Mouse (Mus musculus) intestine, embryonic 14.5 days (tissue): ENCODE data around the gene Mgat5. TPM values are rescaled to one million over a fixed set of nuclear protein-coding genes. Genes with fewer than 3 reads are reported as not detected.

Experiments used
- ATAC-seq: fragments of 200-750 bp; cut with Nextera tagmentation; replicated peaks from 2 replicates; pipeline ENCODE4 v1.8.0; 2017; ENCODE audit warnings: low read depth, moderate number of reproducible peaks, moderate TSS enrichment, moderate library complexity; ENCODE audit not compliant: low FRiP score, low TSS enrichment
- DNase-seq: peaks from one replicate; pipeline ENCODE4 v3.0.0-alpha.2; 2018; ENCODE audit warnings: low spot score
- H3K27ac ChIP-seq: fragments of 300-500 bp; sonication (generic); 2 replicates; pipeline ENCODE4 v1.5.1; 2014; ENCODE audit warnings: low read depth, mild to moderate bottlenecking, control low read depth
- H3K27me3 ChIP-seq: fragments of 300-500 bp; sonication (generic); replicated peaks from 2 replicates; pipeline ENCODE4 v1.6.1; 2014; ENCODE audit warnings: low read length, control low read depth; ENCODE audit not compliant: control insufficient read depth, insufficient read depth
- H3K36me3 ChIP-seq: fragments of 300-500 bp; sonication (generic); 2 replicates; pipeline ENCODE4 v1.6.1; 2014; ENCODE audit warnings: low read length, control low read depth; ENCODE audit not compliant: control insufficient read depth, insufficient read depth
- H3K4me1 ChIP-seq: fragments of 300-500 bp; sonication (generic); replicated peaks from 2 replicates; pipeline ENCODE4 v1.6.1; 2014; ENCODE audit warnings: low read length, control low read depth, mixed read lengths; ENCODE audit not compliant: control insufficient read depth, insufficient read depth
- H3K4me2 ChIP-seq: fragments of 300-500 bp; sonication (generic); 2 replicates; pipeline ENCODE4 v1.6.1; 2014; ENCODE audit warnings: low read length
- H3K4me3 ChIP-seq: fragments of 300-500 bp; sonication (generic); 2 replicates; pipeline ENCODE4 v1.5.1; 2014; ENCODE audit warnings: low read depth, low read length, control low read depth, mixed read lengths
- H3K9ac ChIP-seq: fragments of 300-500 bp; sonication (generic); 2 replicates; pipeline ENCODE4 v1.6.1; 2014; ENCODE audit warnings: mild to moderate bottlenecking, low read length
- H3K9me3 ChIP-seq: fragments of 300-500 bp; sonication (generic); 2 replicates; pipeline ENCODE4 v1.6.1; 2016; ENCODE audit warnings: low read length, control low read depth; ENCODE audit not compliant: control insufficient read depth
- WGBS: fragments of 180-500 bp; shearing (Covaris S2); extraction: QIAGEN DNeasy Blood & Tissue Kit; methylation state at CpG from one replicate; pipeline ENCODE4 v1.1.7; 2014; 5-methylcytosine and 5-hydroxymethylcytosine counted together
- polyA plus RNA-seq: library from polyadenylated mRNA; unstranded; fragments of >200 nt; fragmentation: Nextera tagmentation; extraction: Ambion mirVana; gene quantifications from 2 replicates; pipeline ENCODE4 v1.2.1, GENCODE M21; 2014

Gene Mgat5
- polyA plus RNA-seq, 1 experiment from 2014 or later = 7.3 TPM

- no peak for DNase-seq
- H3K36me3 ChIP-seq = no peaks in the 10 kb centered on the region
- H3K4me2 ChIP-seq = no peak overlapping the region
- no peak; the same call in 1 of the 2 replicates for ATAC-seq
- H3K9me3 ChIP-seq = no peaks in the 10 kb centered on the region
- H3K4me3 ChIP-seq = no peak overlapping the region
- H3K4me1 ChIP-seq = no peaks in the 10 kb centered on the region
- H3K27me3 ChIP-seq = no peaks in the 10 kb centered on the region
- 88% methylated on average over 8 of the region's 8 CpGs for WGBS
- no peak overlapping the region for H3K27ac ChIP-seq
- H3K9ac ChIP-seq = no peak overlapping the region
These were observed 52.2 kb downstream of the Mgat5 start for GRCm38 (mm10) chr1:127257005-127257404.

DNA sequence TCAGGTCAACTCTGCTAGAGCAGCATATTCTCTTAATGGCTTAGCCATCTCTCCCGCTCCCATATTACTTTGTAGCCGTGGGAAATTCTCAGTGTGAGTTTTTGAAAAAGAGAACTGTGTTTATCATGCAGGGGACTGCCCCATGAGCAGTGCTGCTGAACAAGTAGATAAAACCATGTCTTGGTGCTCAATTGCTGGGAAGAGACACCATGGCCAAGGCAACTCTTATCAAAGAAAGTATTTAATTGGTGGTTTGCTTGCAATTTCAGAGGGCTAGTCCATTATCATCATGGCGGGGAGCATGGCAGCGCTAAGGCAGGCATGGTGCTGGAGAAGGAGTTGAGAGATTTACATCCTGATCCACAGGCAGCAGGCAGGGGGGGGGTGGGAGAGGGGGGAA lies 54.9 kb downstream of the Mgat5 start:
- DNase-seq (no peak), ATAC-seq (no peak)
- Histone ChIP-seq H3K27ac (no peak overlapping the region), H3K9ac (no peak overlapping the region), H3K4me1 (no peaks in the 10 kb centered on the region), H3K36me3 (no peaks in the 10 kb centered on the region), H3K9me3 (no peaks in the 10 kb centered on the region), H3K4me2 (no peak overlapping the region), H3K4me3 (no peak overlapping the region), H3K27me3 (no peaks in the 10 kb centered on the region)
- 79% methylated on average over 4 of the region's 4 CpGs for WGBS

DNA sequence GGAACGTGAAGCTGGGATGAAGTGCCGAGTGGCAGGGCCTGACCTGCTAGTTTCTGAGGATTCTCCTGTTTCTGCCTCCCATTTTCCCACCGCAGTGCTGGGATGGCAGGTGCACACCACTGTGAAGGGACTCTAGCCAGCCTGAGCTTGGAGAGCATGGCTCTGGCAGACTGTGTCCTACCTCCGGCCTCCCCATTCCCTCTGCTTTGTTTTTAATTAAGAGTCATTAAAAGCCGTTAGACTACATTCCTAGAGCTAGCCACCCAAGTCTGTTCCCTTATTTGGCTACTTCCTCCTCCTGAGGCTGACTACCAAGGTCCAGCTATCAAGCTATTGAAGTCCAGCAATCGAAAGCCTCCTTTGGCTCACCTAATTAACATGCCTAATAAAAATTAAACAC lies 56.2 kb downstream of the Mgat5 start:
- WGBS = 58% methylated on average over 6 of the region's 6 CpGs
- Histone ChIP-seq H3K4me2 (no peak overlapping the region), H3K27ac (no peak overlapping the region), H3K36me3 (no peaks in the 10 kb centered on the region), H3K4me3 (no peak overlapping the region), H3K9me3 (no peaks in the 10 kb centered on the region), H3K27me3 (no peaks in the 10 kb centered on the region), H3K4me1 (no peaks in the 10 kb centered on the region), H3K9ac (no peak overlapping the region)
- ATAC-seq (no peak), DNase-seq (no peak)

DNA sequence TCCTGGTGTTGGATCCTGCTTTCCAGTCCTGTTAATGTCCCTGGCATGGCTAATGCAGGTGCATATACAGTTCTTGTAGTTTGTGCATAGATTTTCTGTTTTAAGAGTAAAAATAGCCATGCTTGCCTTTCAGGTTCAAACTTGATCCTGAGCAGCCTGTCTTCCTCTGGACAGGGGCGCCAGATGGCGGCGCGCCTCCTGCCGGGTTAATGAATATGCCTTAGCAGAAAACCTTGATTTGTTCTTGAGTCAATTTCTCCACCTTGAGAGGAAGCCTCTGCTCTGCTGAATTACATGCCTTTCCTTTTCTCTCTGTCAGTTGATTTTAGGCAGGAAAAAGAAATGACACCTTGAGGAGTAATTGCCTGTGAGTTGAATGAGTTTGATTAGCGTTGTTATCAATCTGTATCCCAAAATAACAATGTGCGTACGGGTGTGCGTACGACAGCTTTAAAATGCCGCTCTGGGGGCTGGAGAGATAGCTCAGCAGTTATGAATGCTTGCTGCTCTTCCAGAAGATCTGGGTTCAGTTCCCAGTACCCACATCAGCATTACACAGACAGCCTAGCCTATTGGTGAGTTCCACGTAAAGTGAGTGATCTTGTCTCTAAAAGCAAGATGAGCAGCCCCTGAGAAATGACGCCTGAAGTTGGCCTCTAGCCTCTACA lies 57.5 kb downstream of the Mgat5 start:
- ATAC-seq (no peak), DNase-seq (no peak)
- Histone ChIP-seq H3K9me3 (no peaks in the 10 kb centered on the region), H3K4me1 (no peaks in the 10 kb centered on the region), H3K9ac (no peak overlapping the region), H3K27me3 (no peaks in the 10 kb centered on the region), H3K36me3 (no peaks in the 10 kb centered on the region), H3K4me3 (no peak overlapping the region), H3K27ac (no peak overlapping the region), H3K4me2 (no peak overlapping the region)
- 84% methylated on average over 13 of the region's 13 CpGs for WGBS

DNA sequence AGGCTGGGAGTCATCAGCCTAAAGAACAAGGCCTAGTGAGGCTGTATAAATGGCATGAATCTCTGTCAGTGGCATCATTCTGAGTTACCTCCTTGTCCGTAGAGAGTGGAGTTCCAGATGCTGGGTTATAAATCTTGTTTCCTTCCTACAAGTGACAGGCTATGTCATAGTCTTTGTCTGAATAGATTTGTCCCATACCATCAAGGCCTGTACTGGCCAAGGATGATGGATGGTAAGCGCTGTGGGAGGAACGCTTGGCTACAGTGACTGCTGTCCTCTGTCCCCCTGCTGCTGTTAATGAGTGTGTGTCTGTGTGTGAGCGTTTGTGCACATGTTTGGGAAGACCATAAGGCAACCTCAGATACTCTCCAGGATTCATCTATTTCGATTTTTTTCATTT lies 63.2 kb downstream of the Mgat5 start:
- Histone ChIP-seq H3K4me1 (no peaks in the 10 kb centered on the region), H3K9me3 (no peaks in the 10 kb centered on the region), H3K9ac (no peak overlapping the region), H3K4me2 (no peak overlapping the region), H3K27ac (no peak overlapping the region), H3K4me3 (no peak overlapping the region), H3K27me3 (no peaks in the 10 kb centered on the region), H3K36me3 (no peaks in the 10 kb centered on the region)
- ATAC-seq (no peak), DNase-seq (no peak)
- 81% methylated on average over 5 of the region's 5 CpGs for WGBS

- no peak overlapping the region for H3K27ac ChIP-seq
These were observed 64.5 kb downstream of the Mgat5 start for GRCm38 (mm10) chr1:127269343-127269742.

GRCm38 (mm10) chr1:127270273-127271020 lies 65.6 kb downstream of the Mgat5 start:
- Histone ChIP-seq H3K4me1 (no peaks in the 10 kb centered on the region), H3K4me2 (no peak overlapping the region), H3K27me3 (no peaks in the 10 kb centered on the region), H3K9ac (no peak overlapping the region), H3K9me3 (no peaks in the 10 kb centered on the region), H3K36me3 (no peaks in the 10 kb centered on the region), H3K27ac (no peak overlapping the region), H3K4me3 (no peak overlapping the region)
- no peak for ATAC-seq
- WGBS = 67% methylated on average over 13 of the region's 13 CpGs
- DNase-seq = no peak

More at GRCm38 (mm10) chr1:127269343-127269742, 64.5 kb downstream of the Mgat5 start:
- Histone ChIP-seq H3K4me3 (no peak overlapping the region), H3K4me1 (no peaks in the 10 kb centered on the region), H3K9ac (no peak overlapping the region), H3K4me2 (no peak overlapping the region), H3K27me3 (no peaks in the 10 kb centered on the region), H3K9me3 (no peaks in the 10 kb centered on the region), H3K36me3 (no peaks in the 10 kb centered on the region)
- WGBS = 72% methylated on average over 3 of the region's 3 CpGs
- no peak for ATAC-seq
- no peak for DNase-seq

DNA sequence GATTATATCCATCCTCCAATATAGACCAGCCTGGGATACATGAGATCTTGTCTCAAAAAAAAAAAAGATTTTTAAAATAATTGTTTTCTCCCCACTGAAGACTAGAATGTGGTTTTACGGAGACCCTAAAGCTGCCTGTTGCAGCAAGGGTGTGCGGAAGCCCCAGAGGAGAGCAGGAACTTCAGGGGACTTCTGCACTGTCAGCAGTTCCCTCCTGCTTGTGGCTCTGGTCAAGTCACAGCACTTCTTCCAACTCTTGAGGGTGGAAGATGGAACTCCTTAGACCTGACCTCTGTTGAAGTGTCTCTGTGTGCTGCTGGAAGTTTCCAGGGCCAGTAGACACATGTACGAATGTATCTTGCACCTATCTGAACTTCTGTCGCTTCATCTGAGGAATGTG lies 66.3 kb downstream of the Mgat5 start:
- DNase-seq = no peak
- Histone ChIP-seq H3K4me1 (no peaks in the 10 kb centered on the region), H3K27ac (no peak overlapping the region), H3K9me3 (no peaks in the 10 kb centered on the region), H3K9ac (no peak overlapping the region), H3K4me3 (no peak overlapping the region), H3K27me3 (no peaks in the 10 kb centered on the region), H3K36me3 (no peaks in the 10 kb centered on the region), H3K4me2 (no peak overlapping the region)
- ATAC-seq = no peak
- WGBS = 88% methylated on average over 4 of the region's 4 CpGs

- Histone ChIP-seq H3K9me3 (no peaks in the 10 kb centered on the region), H3K27me3 (no peaks in the 10 kb centered on the region), H3K36me3 (no peaks in the 10 kb centered on the region), H3K4me1 (no peaks in the 10 kb centered on the region), H3K9ac (no peak overlapping the region), H3K4me2 (no peak overlapping the region), H3K27ac (no peak overlapping the region), H3K4me3 (no peak overlapping the region)
- no peak for ATAC-seq
- DNase-seq = no peak
- 77% methylated on average over 5 of the region's 5 CpGs for WGBS
These were observed 68.5 kb downstream of the Mgat5 start for GRCm38 (mm10) chr1:127273363-127273762.
